Mouse (Mus musculus): ENCODE results near the gene Med13.

GRCm38 (mm10) chr11:86231781-86232350 is 125.5 kb downstream of the Med13 start:
- no peak for TF ChIP-seq CTCF (IDR thresholded peaks at IDR 0.05; ENCODE audit: low read depth)
- no peak for TF ChIP-seq EP300 (IDR thresholded peaks at IDR 0.05; ENCODE audit: low read depth)
